Mouse (Mus musculus): ENCODE data around the gene Zfp706. TPM values are rescaled to one million over a fixed set of nuclear protein-coding genes. Genes with fewer than 3 reads are reported as not detected.
"Not testable (repeated sequence)": the region's sequence is repeated elsewhere in the genome, so short reads cannot be mapped to it uniquely, and the experiment has no call there.

The Zfp706 gene
- polyA plus RNA-seq, 1 experiment from 2014 or later = 511 TPM

- no peaks in the 10 kb centered on the region for H3K9me3 ChIP-seq
- H3K27me3 ChIP-seq (replicated peaks; ENCODE audit: low read depth, poor library complexity, severe bottlenecking) = no peaks in the 10 kb centered on the region
- peaks cover 39% of the 10 kb centered on the region for H3K36me3 ChIP-seq (replicated peaks)
- peak overlapping the region; percentile 89 for H3K4me3 ChIP-seq
- peaks cover 27% of the 10 kb centered on the region for H3K4me1 ChIP-seq
- under 1% methylated on average over 48 of the region's 48 CpGs for WGBS
- peak overlapping the region; percentile 98 for H3K27ac ChIP-seq (replicated peaks)
- DNase-seq (ENCODE audit: low spot score) = no peak
Measured at GRCm38 (mm10) chr15:37006475-37007164, 953 bp downstream of the Zfp706 start.

DNA sequence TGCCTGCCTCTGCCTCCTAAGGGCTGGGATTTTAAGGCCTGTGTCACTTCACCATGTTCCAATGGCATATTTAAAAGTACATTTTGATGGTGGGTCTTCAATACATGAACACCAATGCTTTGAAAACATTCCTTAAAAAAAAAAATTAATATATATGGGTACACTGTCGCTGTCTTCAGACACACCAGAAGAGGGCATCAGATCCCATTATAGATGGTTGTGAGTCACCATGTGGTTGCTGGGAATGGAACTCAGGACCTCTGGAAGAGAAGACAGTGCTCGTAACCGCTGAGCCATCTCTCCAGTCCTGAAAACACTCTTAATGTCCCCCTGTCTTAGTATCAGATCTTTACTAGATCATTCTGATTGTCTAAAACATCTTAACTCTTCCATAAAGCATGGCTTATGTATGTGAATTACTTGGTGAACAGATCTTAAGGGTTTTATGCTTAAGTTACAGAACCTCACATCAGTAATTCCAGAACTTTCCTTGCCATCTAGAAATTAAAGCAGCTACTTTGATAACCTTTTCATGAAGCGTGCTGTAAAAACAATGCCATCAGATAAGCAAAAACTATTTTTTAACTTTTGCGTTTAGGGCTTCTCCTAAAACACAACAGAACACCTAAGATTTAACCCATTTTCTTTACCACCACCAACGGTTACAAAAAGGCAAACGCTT is 1.6 kb downstream of the Zfp706 start:
- peaks cover 22% of the 10 kb centered on the region for H3K4me1 ChIP-seq
- H3K9me3 ChIP-seq = no peaks in the 10 kb centered on the region
- DNase-seq (ENCODE audit: low spot score) = no peak
- H3K27me3 ChIP-seq (replicated peaks; ENCODE audit: low read depth, poor library complexity, severe bottlenecking) = no peaks in the 10 kb centered on the region
- WGBS = 44% methylated on average over 7 of the region's 7 CpGs
- H3K27ac ChIP-seq (replicated peaks) = peak overlapping the region; percentile 98
- H3K4me3 ChIP-seq = peak overlapping the region; percentile 89
- peaks cover 45% of the 10 kb centered on the region for H3K36me3 ChIP-seq (replicated peaks)

DNA sequence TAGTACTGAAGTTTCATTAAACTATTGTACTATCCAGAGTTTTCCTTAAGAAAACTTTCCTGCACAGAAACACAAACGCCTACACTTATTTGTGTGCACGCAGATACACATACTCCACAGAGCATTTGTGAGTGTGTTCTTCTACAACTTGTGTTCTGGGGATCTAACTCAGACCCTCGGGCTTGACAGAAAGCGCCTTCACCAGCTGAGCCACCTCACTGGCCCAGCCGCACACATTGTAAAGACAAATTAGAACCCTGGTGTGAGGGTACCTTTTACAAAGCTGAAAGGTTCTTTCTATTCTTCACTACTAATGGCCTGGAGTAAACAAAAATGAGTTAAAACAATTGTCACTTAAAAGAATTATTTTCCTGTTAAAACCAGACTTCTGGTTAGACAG is 2.7 kb downstream of the Zfp706 start:
- 88% methylated on average over 5 of the region's 5 CpGs for WGBS
- no peaks in the 10 kb centered on the region for H3K27me3 ChIP-seq (replicated peaks; ENCODE audit: low read depth, poor library complexity, severe bottlenecking)
- peaks cover 20% of the 10 kb centered on the region for H3K4me1 ChIP-seq

DNA sequence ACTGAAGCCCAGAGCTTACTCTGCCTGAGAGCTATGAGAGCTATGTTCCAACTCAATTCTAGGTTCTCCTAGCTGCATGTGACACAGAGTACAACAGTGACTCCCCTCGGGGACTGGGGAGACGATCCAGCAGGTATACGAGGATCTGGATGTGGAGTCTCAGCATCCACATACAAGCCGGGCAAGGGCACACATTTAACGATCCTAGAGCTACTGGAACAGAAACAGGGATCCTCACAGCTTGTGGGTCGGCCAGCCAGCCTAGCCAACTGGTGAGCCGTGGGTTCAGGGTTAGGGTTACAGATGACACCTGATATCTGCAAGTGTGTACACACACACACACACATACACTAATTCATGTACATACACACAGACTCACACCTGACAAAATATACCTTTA is 5.3 kb downstream of the Zfp706 start:
- peaks cover 15% of the 10 kb centered on the region for H3K4me1 ChIP-seq
- DNase-seq (ENCODE audit: low spot score) = no peak
- H3K36me3 ChIP-seq (replicated peaks) = peaks cover 81% of the 10 kb centered on the region

More for the DNA sequence above, 2.7 kb downstream of the Zfp706 start:
- Histone ChIP-seq H3K9me3 (no peaks in the 10 kb centered on the region), H3K4me3 (peak overlapping the region; percentile 89; the same call in 1 of the 2 replicates), H3K27ac (replicated peaks) (no peak overlapping the region), H3K36me3 (replicated peaks) (peaks cover 56% of the 10 kb centered on the region)
- DNase-seq (ENCODE audit: low spot score) = no peak

DNA sequence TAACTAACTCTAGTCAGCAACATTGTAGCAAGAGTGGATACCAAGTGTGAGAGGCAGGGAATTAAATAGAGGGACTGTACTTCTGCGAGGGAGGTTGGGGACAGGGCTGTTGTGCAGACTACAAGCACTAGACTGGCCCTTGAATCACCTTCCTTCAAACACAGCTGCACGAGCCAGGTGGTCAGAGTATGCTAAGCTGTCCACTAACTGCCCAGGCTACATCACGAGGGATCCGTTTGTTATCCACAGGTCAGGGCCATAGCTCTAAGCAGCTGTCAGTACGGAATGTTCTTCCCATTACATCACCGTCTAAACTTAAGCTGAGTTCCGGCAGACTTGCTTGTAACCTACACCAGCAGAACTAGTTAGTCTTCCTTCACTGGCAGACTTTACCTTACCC is 8.0 kb downstream of the Zfp706 start:
- WGBS = 91% methylated on average over 7 of the region's 7 CpGs
- H3K36me3 ChIP-seq (replicated peaks) = peaks cover 81% of the 10 kb centered on the region
- not testable (repeated sequence) for H3K27ac ChIP-seq (replicated peaks); DNase-seq (ENCODE audit: low spot score); H3K4me3 ChIP-seq; H3K27me3 ChIP-seq (replicated peaks; ENCODE audit: low read depth, poor library complexity, severe bottlenecking); H3K9me3 ChIP-seq; H3K4me1 ChIP-seq

More for the DNA sequence above, 5.3 kb downstream of the Zfp706 start:
- H3K27ac ChIP-seq (replicated peaks) = no peak overlapping the region
- H3K9me3 ChIP-seq = peaks cover 8% of the 10 kb centered on the region
- WGBS = 93% methylated on average over 7 of the region's 7 CpGs
- no peaks in the 10 kb centered on the region for H3K27me3 ChIP-seq (replicated peaks; ENCODE audit: low read depth, poor library complexity, severe bottlenecking)
- no peak overlapping the region for H3K4me3 ChIP-seq

DNA sequence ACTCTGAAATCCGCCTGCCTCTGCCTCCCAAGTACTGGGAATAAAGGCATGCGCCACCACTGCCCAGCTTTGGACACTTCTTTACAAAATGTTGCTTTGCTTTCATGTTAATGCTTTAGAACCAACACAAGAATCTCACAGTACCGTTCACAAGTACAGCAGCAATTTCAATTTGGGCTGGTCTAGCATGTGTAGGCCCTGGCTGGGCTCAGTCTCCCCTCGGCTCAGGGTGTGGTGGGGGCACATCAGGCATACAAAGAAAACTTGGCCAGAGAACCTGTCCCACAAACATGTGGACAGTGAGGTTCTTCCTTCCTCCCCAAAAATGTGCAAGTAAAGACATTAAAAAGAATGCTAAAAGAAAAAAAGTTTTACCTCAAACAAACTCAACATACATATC is 12.4 kb downstream of the Zfp706 start:
- Histone ChIP-seq H3K27ac (replicated peaks) (no peak overlapping the region), H3K27me3 (replicated peaks; ENCODE audit: low read depth, poor library complexity, severe bottlenecking) (no peaks in the 10 kb centered on the region), H3K36me3 (replicated peaks) (peaks cover 51% of the 10 kb centered on the region), H3K4me1 (no peaks in the 10 kb centered on the region), H3K4me3 (no peak overlapping the region), H3K9me3 (peaks cover 9% of the 10 kb centered on the region)
- no peak for DNase-seq (ENCODE audit: low spot score)
- WGBS = 93% methylated on average over 4 of the region's 4 CpGs

GRCm38 (mm10) chr15:36994665-36995064 is 12.9 kb downstream of the Zfp706 start:
- Histone ChIP-seq H3K4me3 (no peak overlapping the region), H3K36me3 (replicated peaks) (peaks cover 46% of the 10 kb centered on the region), H3K27ac (replicated peaks) (no peak overlapping the region), H3K4me1 (peaks cover 1% of the 10 kb centered on the region; the same call in 1 of the 2 replicates), H3K27me3 (replicated peaks; ENCODE audit: low read depth, poor library complexity, severe bottlenecking) (no peaks in the 10 kb centered on the region), H3K9me3 (peaks cover 9% of the 10 kb centered on the region)
- 75% methylated on average over 1 of the region's 1 CpGs for WGBS
- DNase-seq (ENCODE audit: low spot score) = no peak

DNA sequence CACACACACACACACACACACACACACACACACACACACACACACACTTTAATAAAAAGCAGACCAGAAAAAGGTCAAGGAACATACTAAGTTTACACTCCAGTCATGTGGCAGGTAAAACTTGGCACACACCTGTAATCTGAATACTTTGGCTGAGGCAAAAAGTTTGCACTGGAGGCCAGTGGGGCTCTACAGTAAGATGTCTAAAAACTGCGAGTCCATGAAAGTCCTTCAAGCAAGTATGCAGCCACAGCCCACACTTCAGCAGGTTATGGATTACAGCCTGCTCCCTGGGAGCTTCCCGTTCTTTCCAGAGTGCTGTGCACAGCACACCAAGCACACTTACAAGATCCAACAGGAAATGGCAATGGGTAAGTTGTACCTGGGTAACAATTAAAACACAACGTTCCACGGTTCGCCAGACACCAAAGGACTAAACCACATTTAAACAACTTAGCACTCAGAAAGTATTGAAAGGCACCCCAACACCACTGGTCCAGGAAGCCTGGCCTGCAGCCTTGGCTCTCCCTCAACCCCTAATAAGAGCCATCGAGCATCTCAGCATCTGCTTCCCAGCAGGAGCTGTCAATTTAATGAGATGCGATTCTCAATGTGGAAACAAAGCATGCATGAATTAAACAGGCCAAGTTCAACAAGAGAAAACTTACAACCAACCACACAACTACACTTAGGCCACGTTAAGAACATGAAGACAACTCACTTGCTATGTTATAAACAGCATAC is 14.0 kb downstream of the Zfp706 start:
- Histone ChIP-seq H3K9me3 (peaks cover 9% of the 10 kb centered on the region), H3K27ac (replicated peaks) (no peak overlapping the region), H3K36me3 (replicated peaks) (peaks cover 35% of the 10 kb centered on the region), H3K4me3 (no peak overlapping the region), H3K27me3 (replicated peaks; ENCODE audit: low read depth, poor library complexity, severe bottlenecking) (no peaks in the 10 kb centered on the region), H3K4me1 (peaks cover 4% of the 10 kb centered on the region; the same call in 1 of the 2 replicates)
- WGBS = 82% methylated on average over 8 of the region's 8 CpGs
- no peak for DNase-seq (ENCODE audit: low spot score)

DNA sequence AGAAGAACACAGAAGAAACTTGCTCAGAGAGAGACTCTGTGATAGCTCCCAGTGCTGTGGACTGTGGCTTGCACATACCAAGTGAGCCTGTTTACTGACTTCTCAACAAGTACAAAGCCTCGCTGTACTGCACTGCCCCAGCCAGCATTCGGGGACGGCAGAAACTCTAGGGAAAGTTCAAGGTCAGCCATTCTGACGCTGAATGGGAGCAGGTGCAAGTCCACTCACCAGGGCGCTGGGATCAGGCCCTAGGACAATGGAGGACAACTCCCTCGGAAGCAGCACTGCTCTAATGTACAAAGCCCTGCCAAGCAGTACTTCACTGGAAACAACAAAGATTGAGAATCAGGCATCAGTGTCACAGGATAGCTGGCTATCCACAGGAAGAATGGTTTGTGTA is 16.2 kb downstream of the Zfp706 start:
- no peak for DNase-seq (ENCODE audit: low spot score)
- H3K4me1 ChIP-seq = peaks cover 13% of the 10 kb centered on the region
- no peak overlapping the region for H3K4me3 ChIP-seq
- H3K36me3 ChIP-seq (replicated peaks) = peaks cover 19% of the 10 kb centered on the region
- WGBS = 68% methylated on average over 6 of the region's 6 CpGs
- no peaks in the 10 kb centered on the region for H3K9me3 ChIP-seq
- H3K27ac ChIP-seq (replicated peaks) = no peak overlapping the region
- no peaks in the 10 kb centered on the region for H3K27me3 ChIP-seq (replicated peaks; ENCODE audit: low read depth, poor library complexity, severe bottlenecking)

DNA sequence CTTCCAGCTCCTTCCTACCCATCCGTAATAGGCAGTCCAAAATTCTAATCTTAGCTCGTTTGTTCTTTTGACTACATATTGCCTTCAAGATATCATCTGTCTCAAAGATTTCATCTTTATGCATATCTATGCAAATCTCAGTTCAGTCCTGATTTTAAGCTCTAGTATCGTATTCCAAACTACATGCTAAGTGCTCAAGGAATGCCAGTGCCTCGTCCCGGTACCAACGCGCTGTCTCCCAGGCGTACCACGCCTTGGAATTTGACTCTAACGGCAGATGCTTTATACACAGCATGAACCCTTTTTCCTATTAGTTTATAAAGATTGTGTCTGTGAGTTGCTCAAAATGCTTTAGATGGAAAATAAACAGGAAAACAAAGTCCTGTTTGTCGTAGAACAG is 17.7 kb downstream of the Zfp706 start:
- peaks cover 13% of the 10 kb centered on the region for H3K4me1 ChIP-seq
- WGBS = 88% methylated on average over 11 of the region's 11 CpGs
- H3K27me3 ChIP-seq (replicated peaks; ENCODE audit: low read depth, poor library complexity, severe bottlenecking) = no peaks in the 10 kb centered on the region
- peaks cover 15% of the 10 kb centered on the region for H3K36me3 ChIP-seq (replicated peaks)
- no peaks in the 10 kb centered on the region for H3K9me3 ChIP-seq
- H3K27ac ChIP-seq (replicated peaks) = no peak overlapping the region
- no peak for DNase-seq (ENCODE audit: low spot score)
- no peak overlapping the region for H3K4me3 ChIP-seq

GRCm38 (mm10) chr15:36988718-36989115 is 18.9 kb downstream of the Zfp706 start:
- H3K4me1 ChIP-seq = peaks cover 15% of the 10 kb centered on the region
- no peak overlapping the region for H3K27ac ChIP-seq (replicated peaks)
- H3K36me3 ChIP-seq (replicated peaks) = peaks cover 12% of the 10 kb centered on the region
- H3K4me3 ChIP-seq = no peak overlapping the region
- WGBS = 92% methylated on average over 2 of the region's 2 CpGs
- no peaks in the 10 kb centered on the region for H3K27me3 ChIP-seq (replicated peaks; ENCODE audit: low read depth, poor library complexity, severe bottlenecking)
- no peaks in the 10 kb centered on the region for H3K9me3 ChIP-seq
- DNase-seq (ENCODE audit: low spot score) = no peak

DNA sequence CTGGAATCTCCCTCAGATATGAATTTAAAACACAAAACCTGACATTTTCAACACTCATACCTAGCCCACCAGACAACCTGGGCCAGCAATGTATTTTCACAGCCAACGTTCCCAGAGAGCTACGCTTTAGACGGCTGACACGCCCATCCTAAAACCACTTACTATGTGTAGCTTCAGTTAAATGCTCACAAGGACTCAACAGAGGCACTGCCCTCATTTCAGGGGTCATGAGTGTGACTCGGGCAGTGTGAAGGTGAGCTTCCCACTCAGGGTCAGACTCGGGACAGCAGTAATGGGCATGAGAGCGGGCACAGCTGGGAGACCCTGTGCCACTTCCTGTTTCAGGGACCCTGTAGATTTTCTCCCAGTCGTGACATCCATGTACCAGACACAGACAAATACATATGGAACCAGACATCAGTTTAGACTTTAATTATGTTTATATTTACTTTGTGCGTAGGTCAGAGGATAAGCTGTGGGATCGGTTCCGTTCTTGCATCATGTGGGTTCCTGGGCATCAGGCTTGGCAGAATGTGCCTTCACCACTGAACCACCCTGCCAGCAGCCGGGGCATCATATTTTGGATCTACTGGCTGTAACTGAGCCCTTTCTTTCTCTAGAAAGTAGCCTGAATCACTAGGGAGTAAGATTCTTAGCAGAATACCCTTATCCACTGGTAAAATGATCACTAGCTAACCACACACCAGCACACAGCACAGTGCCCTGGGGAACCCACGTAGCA is 19.4 kb downstream of the Zfp706 start:
- DNase-seq (ENCODE audit: low spot score) = no peak
- no peaks in the 10 kb centered on the region for H3K27me3 ChIP-seq (replicated peaks; ENCODE audit: low read depth, poor library complexity, severe bottlenecking)
- H3K27ac ChIP-seq (replicated peaks) = no peak overlapping the region
- peaks cover 11% of the 10 kb centered on the region for H3K36me3 ChIP-seq (replicated peaks)
- no peak overlapping the region for H3K4me3 ChIP-seq
- peaks cover 20% of the 10 kb centered on the region for H3K4me1 ChIP-seq
- 87% methylated on average over 13 of the region's 13 CpGs for WGBS
- H3K9me3 ChIP-seq = no peaks in the 10 kb centered on the region

Data from embryonic facial prominence, embryonic 10.5 days (tissue).